Mouse (Mus musculus) ES-Bruce4 (cell line): ENCODE results near the gene Rnd2.

Experiments
- CTCF ChIP-seq: IDR thresholded peaks from one replicate; pipeline ENCODE4 v1.8.1; 2011; ENCODE audit warnings: low read depth, low read length
- POLR2A ChIP-seq: IDR thresholded peaks from one replicate; pipeline ENCODE4 v1.8.1; 2011; ENCODE audit warnings: low read length; ENCODE audit not compliant: insufficient read depth

DNA sequence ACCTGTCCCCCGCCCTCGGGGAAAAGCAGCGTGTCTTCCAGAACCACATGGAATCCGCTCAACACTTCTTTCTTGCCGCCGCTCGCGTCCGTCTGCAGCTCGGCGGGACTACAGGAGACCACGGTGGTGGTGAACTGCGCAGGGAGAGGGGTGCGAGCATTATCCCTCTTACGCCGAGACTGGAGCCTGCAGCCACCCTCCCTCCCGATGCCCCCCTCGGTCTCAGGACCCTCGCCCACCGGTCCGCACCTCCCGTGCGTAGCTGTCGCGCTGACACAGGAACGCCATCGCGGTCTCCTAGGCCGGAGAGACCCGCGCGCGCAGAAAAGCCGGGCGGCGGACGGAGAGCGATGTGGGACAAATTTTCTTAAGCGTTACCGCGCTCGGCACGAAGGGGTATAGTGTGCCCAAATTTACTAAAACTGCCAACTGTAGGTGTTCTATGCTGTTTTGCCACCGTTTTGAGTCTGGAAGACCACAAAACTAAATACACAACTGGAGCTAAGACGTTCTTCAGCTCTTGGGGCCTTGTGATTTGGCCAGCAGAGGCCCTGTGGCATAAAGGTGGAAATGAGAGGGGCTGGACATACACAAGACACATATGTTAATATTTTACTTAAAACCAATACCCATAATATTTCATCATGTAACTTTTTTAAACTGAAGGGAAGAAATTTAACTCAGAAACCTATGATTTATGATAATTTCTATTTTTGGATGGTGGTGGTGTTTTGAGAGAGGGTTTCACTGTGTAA lies 47.5 kb upstream of the Rnd2 start, which contains the start of gene Aarsd1:
- TF ChIP-seq CTCF (no peak), POLR2A (peak; percentile 27)
